12 mouse cellular contexts compared by ENCODE assay signal in genomic region chr11:65226766-65227165, GRCm38 (mm10). TPM values are rescaled to one million over a fixed set of nuclear protein-coding genes. Genes with fewer than 3 reads are reported as not detected.
DNase-seq lines count a peak whose midpoint lies in the region; ATAC-seq and TF ChIP-seq lines count a peak whose summit lies in the region.
"Had no signal": no experiment of that assay in that cellular context is flagged by ENCODE, and none has a peak within 500 bp of the region (broad histone marks: within the 10 kb centered on the region; RNA-seq: fewer than 3 reads in every experiment).

No protein-coding gene starts in this region.

- TF ChIP-seq CTCF in brain, embryonic 14.5 days (IDR thresholded peaks at IDR 0.05; ENCODE audit: borderline replicate concordance, extremely low read depth, insufficient read depth, insufficient read length): no peak
- TF ChIP-seq CTCF in embryonic fibroblast, embryonic 13.5 days (IDR thresholded peaks at IDR 0.05; ENCODE audit: borderline replicate concordance, insufficient read depth, low read length): no peak

- H3K4me3 ChIP-seq in embryonic fibroblast, embryonic 13.5 days (ENCODE audit: insufficient read depth, low read length): no peak overlapping the region

- no peak for TF ChIP-seq POLR2A in brain, embryonic 14.5 days (IDR thresholded peaks at IDR 0.05; ENCODE audit: borderline replicate concordance, extremely low read depth, insufficient read depth, insufficient read length, poor library complexity, severe bottlenecking)
- no peak for TF ChIP-seq POLR2A in embryonic fibroblast, embryonic 13.5 days (IDR thresholded peaks at IDR 0.05; ENCODE audit: low read depth, low read length)

- no peak for ATAC-seq in inflammation-experienced regulatory T-cells, adult 6 months

- intact Hi-C loops in heart, postnatal 10 days (cut with DNase I): no loop called here
- intact Hi-C loops in left cerebral cortex, postnatal 36 days (cut with DNase I): no loop called here

- peak; percentile 16 for DNase-seq in kidney, postnatal 10 days
- DNase-seq in kidney, adult 8-10 months: no peak
- DNase-seq in brain, embryonic 14.5 days (ENCODE audit: low read depth): peak; percentile 37
- peak; percentile 50 to 66 for DNase-seq in heart, postnatal 10 days
- DNase-seq in left cerebral cortex, postnatal 36 days (ENCODE audit: low spot score in 2 of 2): no peak
- DNase-seq in urinary bladder, postnatal 25 days (ENCODE audit: low spot score): no peak
- DNase-seq: cerebellum, adult 18-20 months; kidney, postnatal 25 days; lung, adult 18-20 months; spleen, adult 18-20 months had no signal

- H3K27ac ChIP-seq in embryonic fibroblast, embryonic 13.5 days (ENCODE audit: insufficient read depth, low read length): peak overlapping the region; percentile 57; the same call in 1 of the 2 replicates

- 0 out of 2 replicates have a peak, but pooled peaks cover 3% of the 10 kb centered on the region for H3K4me1 ChIP-seq in embryonic fibroblast, embryonic 13.5 days (ENCODE audit: control insufficient read depth, insufficient read depth, low read length)

RNA-seq across cellular contexts. Expression of gene Myocd, which starts 43.0 kb away (rescaled TPM):
- 0.10 and 0.40 TPM in 2 replicates for polyA plus RNA-seq in brain, embryonic 14.5 days (2012; rRNA removed)
- 0.79 and 1.1 TPM in 2 replicates for polyA plus RNA-seq in embryonic fibroblast, embryonic 13.5 days (2011; ENCODE audit: insufficient read length, low read depth, missing spikeins)
- total RNA-seq in heart, postnatal 10 days (2021): 100 to 1,000 TPM; 115 to 122 TPM
- total RNA-seq in left cerebral cortex, postnatal 36 days (2021): under 1 TPM; 0.47 to 0.75 TPM
- under 1 TPM in 1 of 3 experiments, not detected in 2; 0.09 TPM for polyA plus RNA-seq in inflammation-experienced regulatory T-cells, adult 6 months (2017; shearing (Covaris generic))

Comparison
In these comparisons a context has a peak if more than half of its experiments do, and no peak if none do; other contexts are left out.
1. DNase-seq: peak in kidney, postnatal 10 days (single experiment), brain, embryonic 14.5 days (single experiment) and heart, postnatal 10 days (2 of 2); none in kidney, adult 8-10 months (0 of 2), left cerebral cortex, postnatal 36 days (0 of 2) and urinary bladder, postnatal 25 days (single experiment).